Mouse (Mus musculus) bone marrow, adult 2 months (tissue): ENCODE data around the gene Rnf26. TPM values are rescaled to one million over a fixed set of nuclear protein-coding genes. Genes with fewer than 3 reads are reported as not detected.
"Not testable (repeated sequence)": the region's sequence is repeated elsewhere in the genome, so short reads cannot be mapped to it uniquely, and the experiment has no call there.

ENCODE experiments used
- H3K27ac ChIP-seq: fragments of 200-500 bp; 2 replicates; pipeline ENCODE4 v1.5.1; 2012; ENCODE audit warnings: low read depth, mild to moderate bottlenecking, control low read depth, inconsistent platforms, low read length; ENCODE audit not compliant: control insufficient read depth, poor library complexity, insufficient read depth
- H3K4me1 ChIP-seq: fragments of 200-500 bp; 2 replicates; pipeline ENCODE4 v1.6.1; 2011; ENCODE audit warnings: low read length; ENCODE audit not compliant: control insufficient read depth, insufficient read depth
- H3K4me3 ChIP-seq: fragments of 200-500 bp; replicated peaks from 2 replicates; pipeline ENCODE3; 2011; ENCODE audit warnings: mild to moderate bottlenecking, low read depth, low read length, control low read depth; ENCODE audit not compliant: control insufficient read depth
- CTCF ChIP-seq: fragments of 200-500 bp; IDR thresholded peaks from 2 replicates; pipeline ENCODE4 v1.5.1; 2011; ENCODE audit warnings: low read length, control low read depth; ENCODE audit not compliant: control insufficient read depth, insufficient read depth
- POLR2A ChIP-seq: fragments of 200-500 bp; IDR thresholded peaks from 2 replicates; pipeline ENCODE4 v1.6.1; 2011; ENCODE audit warnings: low read depth, mild to moderate bottlenecking, control low read depth, low read length, borderline replicate concordance; ENCODE audit not compliant: control insufficient read depth
- WGBS: fragments of 180-500 bp; shearing (Covaris S2); methylation state at CpG from one replicate; pipeline ENCODE4 v1.1.7; 2018; 5-methylcytosine and 5-hydroxymethylcytosine counted together
- polyA plus RNA-seq: library from polyadenylated mRNA; stranded (reverse); fragments of >200 nt; gene quantifications from 2 replicates; pipeline ENCODE4 v1.2.4, GENCODE M21; 2011; ENCODE audit warnings: low replicate concordance; ENCODE audit not compliant: missing spikeins, insufficient read depth, insufficient read length

Rnf26 gene
- polyA plus RNA-seq, 1 experiment = 28.8 TPM

GRCm38 (mm10) chr9:44119011-44119410 is 5.7 kb upstream of the Rnf26 start:
- Histone ChIP-seq H3K4me1 (no peaks in the 10 kb centered on the region; the same call in none of the 2 replicates), H3K4me3 (no peak overlapping the region), H3K27ac (no peak overlapping the region)
- peak; percentile 85 for TF ChIP-seq CTCF
- no peak for TF ChIP-seq POLR2A
- WGBS = 53% methylated on average over 5 of the region's 5 CpGs

GRCm38 (mm10) chr9:44116182-44116581 is 2.9 kb upstream of the Rnf26 start:
- TF ChIP-seq POLR2A (no peak), CTCF (0 out of 2 replicates have a peak, but pooled peaks have one; percentile 5)
- no peak overlapping the region for H3K27ac ChIP-seq
- no peaks in the 10 kb centered on the region; the same call in none of the 2 replicates for H3K4me1 ChIP-seq
- WGBS = 80% methylated on average over 4 of the region's 4 CpGs
- H3K4me3 ChIP-seq = no peak overlapping the region

- no peak for TF ChIP-seq CTCF
- TF ChIP-seq POLR2A = no peak
- Histone ChIP-seq H3K27ac (no peak overlapping the region), H3K4me3 (no peak overlapping the region), H3K4me1 (no peaks in the 10 kb centered on the region; the same call in none of the 2 replicates)
- WGBS = 77% methylated on average over 9 of the region's 9 CpGs
These were observed 2.3 kb upstream of the Rnf26 start for GRCm38 (mm10) chr9:44115599-44115998.

- TF ChIP-seq CTCF (no peak), POLR2A (no peak)
- 91% methylated on average over 2 of the region's 2 CpGs for WGBS
These were observed 1.1 kb upstream of the Rnf26 start for GRCm38 (mm10) chr9:44114453-44114852.

GRCm38 (mm10) chr9:44111909-44112308 is 1.4 kb downstream of the Rnf26 start:
- H3K4me1 ChIP-seq, H3K4me3 ChIP-seq, H3K27ac ChIP-seq: not testable (repeated sequence)
- WGBS = 71% methylated on average over 10 of the region's 12 CpGs

More at GRCm38 (mm10) chr9:44114453-44114852, 1.1 kb upstream of the Rnf26 start:
- H3K4me1 ChIP-seq = no peaks in the 10 kb centered on the region; the same call in none of the 2 replicates
- H3K4me3 ChIP-seq = no peak overlapping the region
- no peak overlapping the region for H3K27ac ChIP-seq

DNA sequence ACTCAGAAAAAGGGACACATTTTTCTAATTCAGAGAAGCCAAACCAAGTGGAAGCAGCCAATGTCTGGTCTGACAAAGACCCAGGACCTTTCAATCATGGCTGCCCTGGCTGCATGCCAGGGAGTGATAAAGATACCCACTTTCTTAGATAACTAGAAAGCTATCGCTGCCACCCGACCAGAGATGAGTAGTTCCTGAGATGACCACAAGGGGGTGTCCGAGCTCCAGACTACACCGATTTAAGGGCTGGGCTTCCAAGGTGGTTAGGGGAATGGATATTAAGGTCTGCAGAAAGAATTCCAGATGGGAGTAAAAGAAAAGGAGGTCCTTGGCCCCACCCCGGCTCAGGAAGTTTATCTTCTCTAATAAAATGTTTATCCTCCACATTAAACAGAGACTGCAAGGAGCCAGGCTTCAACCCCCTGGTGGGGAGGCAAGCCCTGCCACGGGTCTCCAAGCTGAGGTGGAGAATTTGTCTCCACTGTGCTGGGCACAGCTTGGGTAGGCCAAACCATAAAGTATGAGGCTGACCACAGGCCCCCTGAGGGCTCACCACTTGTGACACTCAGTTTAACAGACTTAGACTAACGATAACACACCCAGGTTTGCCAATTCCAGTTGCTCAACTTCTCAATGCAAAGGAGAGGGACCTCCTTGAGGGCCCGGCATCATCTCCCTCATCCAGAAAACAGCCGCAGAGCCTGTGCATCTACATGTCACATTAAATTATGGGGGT is 3.8 kb downstream of the Rnf26 start:
- WGBS = 16% methylated on average over 9 of the region's 9 CpGs
- no peaks in the 10 kb centered on the region; the same call in 1 of the 2 replicates for H3K4me1 ChIP-seq
- TF ChIP-seq CTCF = peak; percentile 74
- TF ChIP-seq POLR2A = no peak
- no peak overlapping the region for H3K4me3 ChIP-seq
- H3K27ac ChIP-seq = peak overlapping the region; percentile 64

- H3K4me3 ChIP-seq = no peak overlapping the region
- 92% methylated on average over 31 of the region's 31 CpGs for whole genome bisulfite sequencing
- TF ChIP-seq CTCF = no peak
- TF ChIP-seq POLR2A = no peak
- H3K4me1 ChIP-seq = peaks cover 1% of the 10 kb centered on the region; the same call in 1 of the 2 replicates
- H3K27ac ChIP-seq = no peak overlapping the region
These were observed 4.9 kb downstream of the Rnf26 start for GRCm38 (mm10) chr9:44108269-44109055.

- H3K4me3 ChIP-seq = no peak overlapping the region
- no peak overlapping the region for H3K27ac ChIP-seq
- TF ChIP-seq CTCF (peak; percentile 21; the same call in 1 of the 2 replicates), POLR2A (no peak)
- peaks cover 1% of the 10 kb centered on the region; the same call in 1 of the 2 replicates for H3K4me1 ChIP-seq
- WGBS = 88% methylated on average over 25 of the region's 25 CpGs
These were observed 5.6 kb downstream of the Rnf26 start for GRCm38 (mm10) chr9:44107557-44108179.
